Mouse (Mus musculus): Measurements from ENCODE around the gene Prph.

The Prph gene

DNA sequence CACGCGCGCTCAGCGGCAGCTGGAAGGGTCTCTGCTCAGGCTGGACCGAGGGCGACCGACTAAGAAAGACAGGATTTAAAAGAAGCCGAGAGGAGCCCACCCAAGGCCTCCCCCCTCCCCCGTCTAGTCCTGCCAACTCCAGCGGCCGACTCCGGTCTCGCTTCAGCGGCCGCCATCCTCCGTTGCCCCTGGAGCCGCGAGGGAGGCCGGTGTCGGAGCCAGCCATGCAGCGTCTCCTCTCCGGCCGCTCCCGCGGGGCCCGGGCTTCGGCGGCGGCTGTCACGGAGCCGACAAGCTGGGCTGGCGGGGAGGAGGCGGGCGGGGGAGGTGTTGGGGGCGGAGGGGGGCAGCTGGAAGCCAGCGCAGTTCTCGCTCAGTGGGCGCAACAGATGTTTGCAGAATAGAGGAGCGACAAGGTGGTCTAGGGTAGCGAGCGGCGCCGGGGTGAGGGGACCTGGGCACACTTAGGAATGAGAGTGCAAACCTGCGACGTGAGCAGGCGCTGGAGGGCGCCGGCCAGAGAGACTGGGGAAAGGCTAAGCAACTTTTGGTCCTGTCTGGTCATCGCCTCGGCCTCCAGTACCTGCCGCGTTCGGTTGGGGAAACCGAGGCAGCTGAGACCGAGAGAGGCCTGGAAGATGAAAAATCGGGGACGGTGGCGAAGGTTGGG is 42.0 kb downstream of the Prph start:
- no peak for DNase-seq (ENCODE audit: low spot score in 2 of 2)

DNA sequence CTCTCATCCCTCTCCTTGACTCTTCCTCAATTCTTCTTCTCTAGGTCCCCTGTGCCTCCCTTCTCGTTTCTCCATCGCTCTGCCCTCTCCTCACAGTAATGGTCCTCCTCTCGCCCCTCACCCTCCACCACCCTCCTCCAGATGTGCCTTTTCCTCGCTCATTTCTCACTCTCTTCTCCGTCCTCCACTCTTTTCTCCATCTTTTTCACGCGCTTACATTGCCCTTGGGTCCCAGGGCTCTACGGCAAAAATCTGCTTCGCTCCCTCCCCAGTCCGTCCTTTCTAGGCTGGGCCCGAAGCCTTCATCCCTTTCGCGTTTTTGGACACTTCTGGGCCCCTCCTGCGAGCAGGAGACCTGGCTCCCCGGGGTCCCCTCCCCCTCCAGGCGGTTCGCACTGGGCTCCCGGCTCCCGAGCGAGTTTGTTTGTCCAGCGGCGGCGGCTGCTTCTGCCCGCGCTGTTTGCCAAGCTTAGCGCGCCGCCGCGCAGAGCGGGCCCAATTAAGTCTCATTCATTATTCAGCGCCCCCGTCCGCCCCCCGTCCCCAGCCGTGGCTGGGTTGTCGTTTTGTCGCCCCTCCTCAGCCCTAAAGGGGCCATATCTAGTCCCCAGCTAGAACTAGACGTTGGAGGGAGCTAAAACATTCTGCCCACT is 43.0 kb downstream of the Prph start:
- DNase-seq (ENCODE audit: low spot score in 2 of 2) = no peak

DNA sequence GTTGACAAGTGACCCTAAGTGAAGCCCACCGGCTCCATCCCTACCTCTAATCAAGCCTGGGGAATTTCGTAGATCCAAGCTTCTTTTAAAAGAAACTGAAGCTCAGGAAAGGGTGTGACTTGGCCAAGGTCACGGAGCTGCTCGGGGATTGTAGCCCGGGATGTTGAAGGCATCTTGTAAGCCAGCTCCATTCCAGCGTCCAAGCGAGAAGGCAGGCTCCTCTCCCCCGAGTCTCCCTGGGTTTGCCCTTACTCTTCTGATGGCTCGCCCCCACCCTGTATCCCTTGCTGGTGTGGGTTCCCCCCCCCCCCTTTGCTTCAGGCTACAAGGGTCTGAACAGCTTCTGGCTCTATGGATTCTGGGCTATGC is 43.5 kb downstream of the Prph start:
- DNase-seq (ENCODE audit: low spot score in 2 of 2) = no peak

DNA sequence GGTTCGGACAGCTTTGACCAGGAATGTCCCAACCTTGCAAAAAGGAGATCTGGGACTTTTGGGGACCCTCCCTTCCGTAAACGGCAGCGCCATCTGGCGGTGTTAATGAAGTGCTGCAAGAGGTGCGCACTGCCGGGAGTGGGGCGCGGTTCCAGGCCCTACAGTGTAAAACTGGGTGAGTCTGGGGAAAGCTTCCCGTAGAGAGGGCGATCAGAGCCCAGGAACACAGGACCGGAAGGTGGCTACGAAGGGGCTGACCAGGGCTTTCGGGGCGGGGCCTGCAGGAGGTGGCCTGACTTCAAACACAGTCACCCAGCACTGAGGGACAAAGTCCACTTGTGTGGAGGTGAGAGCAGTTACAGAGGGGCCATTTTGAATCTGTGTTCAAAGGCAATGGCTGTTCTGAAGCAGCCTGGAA is 44.2 kb downstream of the Prph start:
- DNase-seq (ENCODE audit: low spot score in 2 of 2) = peak in 1 of 2 experiments; percentile 65

DNA sequence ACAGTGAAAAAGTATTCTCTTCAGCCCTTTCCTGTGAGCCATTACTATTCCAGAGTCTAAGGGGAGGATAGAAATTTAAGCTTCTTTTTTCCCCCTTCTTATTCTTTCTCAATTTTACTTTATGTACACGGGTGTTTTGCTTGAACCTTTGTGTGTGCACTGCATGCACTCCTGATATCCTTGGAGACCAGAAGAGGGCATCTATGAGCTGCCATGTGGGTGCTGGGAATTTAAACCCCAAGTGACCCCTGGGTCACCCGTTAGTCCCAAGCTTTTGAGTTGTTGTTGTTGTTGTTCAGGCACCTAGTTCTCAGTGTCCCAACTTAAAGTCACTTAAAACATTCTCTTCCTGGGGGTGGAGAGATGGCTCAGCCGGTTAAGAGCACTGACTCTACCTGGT is 45.0 kb downstream of the Prph start:
- no peak for DNase-seq (ENCODE audit: low spot score in 2 of 2)

DNA sequence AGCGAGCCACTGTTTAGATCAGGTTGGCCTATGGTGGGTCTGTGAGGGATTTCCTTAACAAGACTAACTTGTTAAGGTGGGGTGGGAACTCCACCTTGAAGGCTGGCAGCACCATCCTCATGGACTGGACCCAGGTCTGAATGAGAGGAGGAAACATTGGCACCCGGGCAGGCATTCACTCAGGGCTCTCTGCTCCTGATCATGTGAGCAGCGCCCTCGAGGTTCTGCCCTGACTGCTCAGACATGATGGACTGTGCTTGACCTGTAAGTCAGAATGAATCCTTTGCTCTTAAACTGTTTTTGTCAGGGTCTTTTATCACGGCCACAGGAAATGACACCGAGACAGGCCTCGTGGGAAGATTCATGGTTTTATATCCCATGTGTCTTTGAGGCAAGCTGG is 50.3 kb downstream of the Prph start:
- DNase-seq (ENCODE audit: low spot score in 2 of 2) = no peak

DNA sequence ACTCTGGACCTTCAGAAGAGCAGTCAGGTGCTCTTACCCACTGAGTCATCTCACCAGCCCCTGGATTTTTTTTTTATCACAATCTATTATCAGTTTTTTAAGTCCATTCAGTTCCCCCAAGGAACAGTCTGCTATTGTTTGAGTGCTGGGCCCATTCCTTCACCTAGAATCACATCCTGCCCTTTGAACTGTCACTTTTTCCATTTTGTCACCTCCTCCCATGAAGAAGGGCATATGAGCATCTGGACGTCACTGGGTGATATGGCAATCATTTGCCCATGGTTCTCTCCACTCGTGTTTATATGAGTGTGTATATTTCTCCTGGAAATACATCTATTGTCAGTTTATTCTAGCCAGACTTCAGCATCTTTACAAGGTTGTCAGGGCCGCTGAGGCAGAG is 52.9 kb downstream of the Prph start:
- no peak for DNase-seq (ENCODE audit: low spot score in 2 of 2)

Measured in urinary bladder, postnatal 36 days (tissue).